Mouse (Mus musculus): Measurements from ENCODE around the gene Dars.

Gene Dars

DNA sequence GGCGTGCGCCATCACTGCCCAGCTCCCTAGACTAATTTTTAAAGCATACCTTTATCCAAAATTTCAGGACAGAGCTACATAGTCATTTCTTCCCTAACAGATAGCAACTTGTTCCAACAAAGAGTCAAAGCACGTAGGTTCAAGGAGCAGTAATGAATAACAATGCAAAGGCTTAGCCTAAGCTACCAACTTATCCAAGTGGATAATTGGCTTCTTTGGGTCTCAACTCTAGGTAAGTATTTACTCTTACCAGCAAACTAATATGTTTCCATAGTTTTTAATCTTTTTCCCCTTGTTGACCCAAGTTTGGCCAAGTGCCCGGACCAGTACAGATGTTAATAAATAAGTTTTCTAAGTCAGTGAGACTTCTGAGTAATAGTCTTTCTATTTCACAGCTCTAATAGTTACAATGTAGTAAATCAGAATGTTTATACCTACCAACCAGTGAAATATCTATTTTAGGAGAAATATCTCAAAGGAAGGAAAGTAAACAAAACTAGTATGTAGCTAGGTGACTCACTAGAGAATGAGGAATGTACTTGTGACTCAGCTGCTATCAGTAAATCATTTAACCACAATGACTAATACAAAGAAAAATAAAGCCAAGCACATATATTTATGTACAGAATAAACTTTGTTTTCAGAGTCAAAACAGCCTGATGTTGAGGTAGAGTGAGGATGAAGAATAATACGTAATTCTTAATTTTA is 18.3 kb downstream of the Dars start:
- no peak for DNase-seq (ENCODE audit: low read depth, low spot score)
- H3K36me3 ChIP-seq (ENCODE audit: control insufficient read depth, insufficient read depth, low read length, poor library complexity, severe bottlenecking) = peaks cover 3% of the 10 kb centered on the region; the same call in 1 of the 2 replicates
- H3K27me3 ChIP-seq (ENCODE audit: control insufficient read depth, insufficient read depth, low read length, poor library complexity, severe bottlenecking) = no peaks in the 10 kb centered on the region

DNA sequence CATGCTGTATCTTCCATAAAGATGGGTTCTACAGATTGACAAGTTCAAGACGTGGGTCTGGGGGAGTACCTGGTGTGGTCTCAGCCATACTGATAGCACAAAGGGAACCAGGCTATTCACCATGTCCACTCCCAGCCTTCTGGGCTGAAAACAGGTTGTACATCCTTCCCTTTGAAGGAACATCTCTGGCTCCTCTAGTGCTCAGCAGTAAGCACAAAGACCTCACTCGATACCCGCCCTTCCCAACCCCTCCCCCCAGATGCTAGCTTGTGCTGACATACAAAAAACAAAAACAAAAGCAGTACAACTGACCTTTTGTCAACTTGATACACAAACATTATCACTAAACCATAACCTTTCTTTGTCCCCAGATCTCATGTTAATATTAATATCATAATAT is 22.5 kb downstream of the Dars start:
- DNase-seq (ENCODE audit: low read depth, low spot score) = no peak
- Histone ChIP-seq H3K27me3 (ENCODE audit: control insufficient read depth, insufficient read depth, low read length, poor library complexity, severe bottlenecking) (no peaks in the 10 kb centered on the region), H3K36me3 (ENCODE audit: control insufficient read depth, insufficient read depth, low read length, poor library complexity, severe bottlenecking) (0 out of 2 replicates have a peak, but pooled peaks cover 3% of the 10 kb centered on the region)

DNA sequence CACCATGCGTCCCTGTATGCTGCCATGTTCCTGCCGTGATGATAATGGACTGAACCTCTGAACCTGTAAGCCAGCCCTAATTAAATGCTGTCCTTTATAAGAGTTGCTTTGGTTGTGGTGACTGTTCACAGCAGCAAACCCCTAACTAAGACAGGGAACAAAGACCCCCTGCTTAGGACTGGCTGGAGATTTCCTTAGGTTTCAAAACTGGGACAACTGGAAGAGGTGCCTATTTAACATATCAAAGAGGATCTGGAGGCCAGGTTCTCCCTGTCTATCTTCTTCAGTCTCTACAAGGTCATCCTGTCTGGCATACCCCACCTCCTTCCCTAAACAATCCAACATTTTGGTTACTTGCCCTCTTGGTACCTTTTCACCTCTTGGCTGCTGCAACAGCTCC is 24.8 kb downstream of the Dars start:
- Histone ChIP-seq H3K36me3 (ENCODE audit: control insufficient read depth, insufficient read depth, low read length, poor library complexity, severe bottlenecking) (0 out of 2 replicates have a peak, but pooled peaks cover 6% of the 10 kb centered on the region), H3K27me3 (ENCODE audit: control insufficient read depth, insufficient read depth, low read length, poor library complexity, severe bottlenecking) (no peaks in the 10 kb centered on the region)
- no peak for DNase-seq (ENCODE audit: low read depth, low spot score)

DNA sequence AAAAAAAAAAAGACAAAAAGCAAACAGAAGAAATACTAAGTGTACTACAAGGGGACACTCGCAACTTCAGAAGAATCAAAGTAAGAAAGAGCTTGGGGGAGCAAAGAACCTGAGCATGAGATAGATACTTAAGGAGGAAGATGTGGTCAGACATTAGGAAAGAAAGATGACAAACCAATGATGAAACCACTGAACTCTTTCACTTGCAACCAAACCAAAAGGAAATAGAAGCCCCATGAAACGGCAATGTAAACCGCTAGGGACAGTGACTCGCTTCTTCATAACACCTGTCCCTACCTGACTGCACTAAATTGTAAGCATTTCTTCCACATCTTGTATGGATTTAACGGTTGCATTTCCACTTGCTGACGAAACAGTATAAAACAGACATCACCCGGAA is 30.7 kb downstream of the Dars start:
- Histone ChIP-seq H3K27me3 (ENCODE audit: control insufficient read depth, insufficient read depth, low read length, poor library complexity, severe bottlenecking) (no peaks in the 10 kb centered on the region), H3K36me3 (ENCODE audit: control insufficient read depth, insufficient read depth, low read length, poor library complexity, severe bottlenecking) (peaks cover 7% of the 10 kb centered on the region; the same call in 1 of the 2 replicates)
- no peak for DNase-seq (ENCODE audit: low read depth, low spot score)

DNA sequence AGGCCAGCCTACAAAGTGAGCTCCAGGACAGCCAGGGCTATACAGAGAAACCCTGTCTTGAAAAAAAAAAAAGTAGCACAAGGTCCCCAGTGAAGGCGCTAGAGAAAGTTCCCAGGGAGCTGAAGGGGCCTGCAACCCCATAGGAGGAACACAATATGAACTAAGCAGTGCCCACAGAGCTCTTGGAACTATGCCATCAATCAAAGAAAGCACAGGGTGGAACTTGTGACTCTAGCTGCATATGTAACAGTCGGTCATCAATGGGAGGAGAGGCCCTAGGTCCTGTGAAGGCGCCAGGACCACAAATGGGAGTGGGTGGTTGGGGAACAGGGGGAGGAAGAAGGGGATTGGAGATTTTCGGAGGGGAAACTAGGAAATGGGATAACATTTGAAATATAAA is 40.3 kb downstream of the Dars start:
- Histone ChIP-seq H3K27me3 (ENCODE audit: control insufficient read depth, insufficient read depth, low read length, poor library complexity, severe bottlenecking) (no peaks in the 10 kb centered on the region), H3K36me3 (ENCODE audit: control insufficient read depth, insufficient read depth, low read length, poor library complexity, severe bottlenecking) (peaks cover 3% of the 10 kb centered on the region; the same call in 1 of the 2 replicates)
- no peak for DNase-seq (ENCODE audit: low read depth, low spot score)

DNA sequence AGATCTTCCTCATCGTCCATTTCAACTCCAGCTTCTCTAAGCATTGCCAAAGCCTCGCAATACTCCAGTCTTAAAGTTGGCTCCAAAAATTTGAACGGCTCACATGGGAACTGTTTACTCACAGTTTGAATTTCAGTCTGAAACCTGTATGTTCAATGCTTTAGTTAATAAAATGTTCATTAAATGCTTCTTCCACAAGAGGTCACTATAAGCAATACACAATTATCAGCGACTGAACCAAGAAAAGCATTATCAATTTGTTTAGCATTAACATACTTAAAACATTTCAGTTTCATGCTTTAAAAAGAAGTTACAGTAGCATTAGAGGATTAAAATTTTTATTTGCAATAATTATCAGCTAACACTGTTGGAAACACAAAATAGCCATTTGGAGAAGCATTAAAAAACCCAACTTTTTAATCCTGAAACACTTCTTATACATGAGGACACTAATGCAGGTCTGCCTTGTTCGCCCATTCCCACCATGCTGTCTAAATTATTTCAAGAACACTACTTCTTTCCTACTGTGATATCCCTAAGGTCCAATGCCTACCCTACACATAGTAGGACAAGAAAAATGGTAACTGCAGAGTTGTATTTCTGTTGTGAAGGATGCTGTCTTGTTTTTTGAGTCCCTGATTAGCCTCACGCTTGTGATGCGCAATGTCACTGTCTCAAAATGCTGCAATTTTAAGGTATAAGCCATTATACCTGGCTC is 44.9 kb downstream of the Dars start:
- Histone ChIP-seq H3K36me3 (ENCODE audit: control insufficient read depth, insufficient read depth, low read length, poor library complexity, severe bottlenecking) (no peaks in the 10 kb centered on the region), H3K27me3 (ENCODE audit: control insufficient read depth, insufficient read depth, low read length, poor library complexity, severe bottlenecking) (no peaks in the 10 kb centered on the region)
- peak; percentile 55 for DNase-seq (ENCODE audit: low read depth, low spot score)

DNA sequence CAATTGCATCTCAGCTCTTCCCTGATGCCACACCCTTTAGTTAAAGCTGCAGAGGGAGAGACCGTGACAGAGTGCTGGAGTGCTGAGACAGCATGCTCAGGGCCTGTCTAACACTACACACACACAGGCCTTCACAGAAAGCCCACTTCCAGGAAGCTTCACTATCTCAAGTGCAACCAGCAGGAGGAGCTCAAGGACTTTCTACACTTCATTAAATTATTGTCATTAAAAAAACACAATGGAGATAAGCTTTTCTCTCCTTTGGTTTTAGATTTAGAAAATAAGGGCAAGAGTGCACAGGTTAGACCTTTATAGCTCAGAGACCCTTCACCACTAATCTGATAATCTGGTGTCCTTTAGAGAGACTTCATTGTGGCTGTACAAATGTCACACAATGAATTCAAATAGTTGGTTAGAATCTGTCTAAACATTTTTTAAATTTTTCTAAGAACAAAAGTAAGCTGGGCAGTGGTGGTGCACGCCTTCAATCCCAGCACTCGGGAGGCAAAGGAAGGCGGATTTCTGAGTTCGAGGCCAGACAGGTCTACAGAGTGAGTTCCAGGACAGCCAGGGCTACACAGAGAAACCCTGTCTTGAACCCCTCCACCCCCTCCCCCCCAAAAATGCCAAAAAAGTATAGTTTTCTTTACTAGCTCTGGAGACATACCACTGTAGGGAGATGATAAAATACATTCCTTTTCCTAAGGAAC is 48.3 kb downstream of the Dars start:
- H3K36me3 ChIP-seq (ENCODE audit: control insufficient read depth, insufficient read depth, low read length, poor library complexity, severe bottlenecking) = no peaks in the 10 kb centered on the region; the same call in 1 of the 2 replicates
- DNase-seq (ENCODE audit: low read depth, low spot score) = peak; percentile 78
- H3K27me3 ChIP-seq (ENCODE audit: control insufficient read depth, insufficient read depth, low read length, poor library complexity, severe bottlenecking) = no peaks in the 10 kb centered on the region

DNA sequence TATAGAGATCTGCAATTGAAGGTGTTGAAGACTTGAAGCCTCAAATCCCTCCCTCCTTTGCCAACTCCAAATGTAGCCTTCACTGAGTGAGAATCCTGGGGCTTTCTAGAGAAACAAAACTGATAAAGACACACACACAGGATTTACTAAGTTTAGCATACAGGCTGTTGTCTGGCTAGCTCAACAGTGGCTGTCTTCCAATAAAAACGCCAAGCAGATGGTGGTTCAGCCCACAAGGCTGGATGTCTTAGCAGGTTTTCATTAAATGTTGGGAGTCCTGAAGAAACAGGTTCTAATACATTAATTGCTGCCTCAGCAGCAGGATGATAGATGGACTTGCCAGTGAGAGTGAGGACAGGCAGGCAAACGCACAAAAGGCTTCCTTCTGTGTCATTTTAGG is 56.6 kb downstream of the Dars start:
- no peaks in the 10 kb centered on the region for H3K27me3 ChIP-seq (ENCODE audit: control insufficient read depth, insufficient read depth, low read length, poor library complexity, severe bottlenecking)
- H3K36me3 ChIP-seq (ENCODE audit: control insufficient read depth, insufficient read depth, low read length, poor library complexity, severe bottlenecking) = no peaks in the 10 kb centered on the region; the same call in none of the 2 replicates
- no peak for DNase-seq (ENCODE audit: low read depth, low spot score)

DNA sequence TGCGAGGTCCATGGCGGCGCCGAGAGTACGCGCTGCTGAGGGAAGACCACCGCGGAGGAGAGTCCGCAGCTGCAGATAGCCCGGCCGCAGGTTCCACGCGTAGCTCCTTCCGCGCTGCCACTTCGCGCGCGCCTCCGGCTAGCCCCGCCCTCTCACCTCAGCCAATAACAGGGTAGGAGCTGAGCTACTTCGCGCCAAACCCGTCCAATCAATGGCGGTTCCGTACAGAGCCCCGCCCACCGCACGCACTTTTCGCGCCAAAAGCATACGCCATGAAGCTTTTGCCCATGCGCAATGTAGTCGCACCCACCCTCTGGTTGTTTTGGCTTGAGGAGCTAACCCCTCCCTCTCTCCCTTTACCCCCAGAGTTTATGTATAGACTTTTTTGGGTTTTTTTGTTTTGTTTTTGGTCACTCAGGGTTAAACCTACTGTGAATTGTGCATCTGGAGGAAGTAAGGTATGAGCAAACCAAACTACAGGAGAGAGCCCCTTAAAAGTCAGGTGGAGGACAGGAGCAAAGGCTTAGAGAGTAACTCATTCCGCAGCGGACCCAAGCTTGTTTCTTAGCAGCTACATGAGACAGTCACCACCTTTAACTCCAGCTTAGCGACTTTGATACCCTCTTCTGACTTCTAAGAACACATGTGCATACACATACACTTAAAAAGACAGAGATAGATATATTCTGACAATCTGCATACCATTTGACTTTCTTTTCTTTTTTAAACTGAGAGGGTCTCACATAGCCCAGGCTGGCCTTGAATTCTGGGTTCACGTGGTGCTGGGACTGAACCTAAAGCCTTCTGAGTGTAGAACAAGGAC is 57.4 kb downstream of the Dars start, which contains the start of gene Mcm6:
TSS of gene Mcm6 (minus strand) at position 111 of the 823 bp plus-strand sequence.
- peak; percentile 96 for DNase-seq (ENCODE audit: low read depth, low spot score)
- H3K36me3 ChIP-seq (ENCODE audit: control insufficient read depth, insufficient read depth, low read length, poor library complexity, severe bottlenecking) = peaks cover under 1% of the 10 kb centered on the region
- H3K27me3 ChIP-seq (ENCODE audit: control insufficient read depth, insufficient read depth, low read length, poor library complexity, severe bottlenecking) = no peaks in the 10 kb centered on the region

DNA sequence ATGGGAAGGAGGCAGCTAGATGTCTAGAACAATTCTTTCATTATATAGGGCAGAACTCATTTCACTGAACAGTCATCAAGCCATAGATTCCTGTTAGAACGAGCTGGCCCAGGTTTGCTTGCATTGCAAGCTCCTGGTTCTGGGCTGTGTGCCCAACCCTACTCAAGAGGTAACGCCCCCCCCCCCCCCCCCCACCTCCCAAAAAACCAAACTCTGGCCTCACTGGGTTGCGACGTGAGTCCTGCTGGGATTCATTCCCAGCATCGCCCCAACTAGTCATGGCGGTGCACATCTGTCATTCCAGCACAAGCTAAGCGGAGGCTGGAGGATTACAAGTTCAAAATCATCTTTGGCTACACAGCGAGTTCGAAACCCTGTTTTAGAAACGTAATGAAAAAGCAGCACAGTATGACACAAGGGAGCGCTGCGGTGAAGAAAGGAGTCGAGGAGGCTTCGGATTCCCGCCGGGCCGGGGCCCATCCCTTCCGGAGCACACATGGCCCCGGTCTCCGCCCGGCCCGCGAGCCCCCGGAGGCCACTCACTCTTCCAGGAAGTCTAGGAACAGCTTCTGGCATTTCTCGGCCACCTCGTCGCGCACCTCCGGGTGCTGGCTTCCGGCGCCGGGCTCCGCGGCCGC is 58.1 kb downstream of the Dars start:
- Histone ChIP-seq H3K36me3 (ENCODE audit: control insufficient read depth, insufficient read depth, low read length, poor library complexity, severe bottlenecking) (peaks cover 2% of the 10 kb centered on the region), H3K27me3 (ENCODE audit: control insufficient read depth, insufficient read depth, low read length, poor library complexity, severe bottlenecking) (no peaks in the 10 kb centered on the region)
- no peak for DNase-seq (ENCODE audit: low read depth, low spot score)

DNA sequence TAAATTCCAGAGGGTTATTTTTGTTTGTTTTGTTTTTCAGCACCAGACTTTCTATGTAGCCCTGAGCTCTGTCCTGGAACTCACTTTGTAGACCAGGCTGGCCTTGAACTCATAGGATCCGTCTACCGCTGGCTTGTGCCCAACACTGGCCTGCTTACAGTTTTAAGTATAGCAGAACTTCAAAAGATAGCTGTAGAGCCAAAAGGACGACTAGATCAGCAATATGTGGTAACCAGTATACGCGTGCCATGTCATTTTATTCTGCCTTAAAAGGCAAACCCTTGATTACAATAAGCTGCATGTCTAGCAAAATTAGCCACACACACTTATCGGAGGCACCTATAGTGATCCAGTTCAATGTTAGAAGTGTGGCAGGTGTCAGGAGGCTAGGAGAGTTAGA is 58.9 kb downstream of the Dars start:
- DNase-seq (ENCODE audit: low read depth, low spot score) = no peak
- no peaks in the 10 kb centered on the region for H3K27me3 ChIP-seq (ENCODE audit: control insufficient read depth, insufficient read depth, low read length, poor library complexity, severe bottlenecking)
- H3K36me3 ChIP-seq (ENCODE audit: control insufficient read depth, insufficient read depth, low read length, poor library complexity, severe bottlenecking) = peaks cover 2% of the 10 kb centered on the region

DNA sequence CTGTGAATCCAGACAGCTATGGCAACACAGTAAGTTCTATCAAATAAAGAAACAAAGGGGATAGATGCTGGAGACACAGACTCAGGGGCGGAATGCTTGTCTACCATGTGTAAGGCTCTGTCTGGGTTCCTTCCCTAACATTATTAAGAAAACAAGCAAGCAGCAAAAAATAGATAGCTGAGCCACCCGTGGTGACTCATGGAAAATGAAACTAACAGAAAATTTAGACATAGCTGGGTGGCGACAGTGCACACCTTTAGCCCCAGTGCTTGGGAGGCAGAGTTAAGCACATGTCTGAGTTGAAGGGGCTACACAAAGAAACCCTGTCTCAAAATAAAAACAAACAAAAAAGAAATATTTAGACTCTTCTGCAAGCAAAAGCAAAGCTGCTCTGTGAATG is 59.7 kb downstream of the Dars start:
- Histone ChIP-seq H3K27me3 (ENCODE audit: control insufficient read depth, insufficient read depth, low read length, poor library complexity, severe bottlenecking) (no peaks in the 10 kb centered on the region), H3K36me3 (ENCODE audit: control insufficient read depth, insufficient read depth, low read length, poor library complexity, severe bottlenecking) (peaks cover 2% of the 10 kb centered on the region)
- DNase-seq (ENCODE audit: low read depth, low spot score) = peak; percentile 49

DNA sequence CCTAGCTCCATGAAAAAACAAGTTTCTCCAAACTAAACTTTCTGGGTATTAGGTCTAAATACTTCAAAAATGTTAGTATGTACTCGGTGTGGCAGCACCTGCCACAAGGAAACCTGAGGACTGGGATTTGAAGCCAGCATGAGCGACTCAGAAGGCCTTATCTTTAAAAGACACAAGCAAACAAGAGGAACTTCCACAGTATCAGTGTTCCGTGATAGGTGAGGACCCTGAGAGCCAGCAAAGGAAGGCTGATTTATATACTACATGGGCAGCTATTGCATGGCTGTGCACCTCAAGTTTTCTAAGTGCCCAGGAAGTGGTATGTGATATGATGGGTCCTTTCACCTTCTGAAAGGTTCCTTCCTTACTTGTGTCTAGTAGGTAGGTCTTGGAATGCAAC is 64.1 kb downstream of the Dars start:
- no peak for DNase-seq (ENCODE audit: low read depth, low spot score)
- Histone ChIP-seq H3K36me3 (ENCODE audit: control insufficient read depth, insufficient read depth, low read length, poor library complexity, severe bottlenecking) (peaks cover 8% of the 10 kb centered on the region), H3K27me3 (ENCODE audit: control insufficient read depth, insufficient read depth, low read length, poor library complexity, severe bottlenecking) (no peaks in the 10 kb centered on the region)

DNA sequence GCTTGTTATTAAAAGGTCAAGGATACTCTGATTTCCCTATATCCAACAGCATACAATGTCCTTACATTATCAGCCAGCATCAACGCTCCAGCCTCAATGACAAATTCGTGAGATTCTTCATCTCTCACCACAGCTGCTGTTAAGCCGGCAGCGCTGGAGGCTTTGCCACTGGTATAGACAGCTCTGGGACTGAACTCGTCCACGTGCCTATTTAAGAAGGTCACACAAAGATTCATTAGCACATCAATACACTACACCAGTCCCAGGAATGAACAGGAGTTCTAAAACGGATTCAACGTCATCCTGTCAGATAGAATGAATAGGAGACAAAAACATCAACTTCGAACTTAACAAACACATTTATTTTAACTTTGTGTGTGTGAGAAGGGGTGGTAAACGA is 72.9 kb downstream of the Dars start:
- H3K36me3 ChIP-seq (ENCODE audit: control insufficient read depth, insufficient read depth, low read length, poor library complexity, severe bottlenecking) = peaks cover 25% of the 10 kb centered on the region
- DNase-seq (ENCODE audit: low read depth, low spot score) = no peak
- no peaks in the 10 kb centered on the region for H3K27me3 ChIP-seq (ENCODE audit: control insufficient read depth, insufficient read depth, low read length, poor library complexity, severe bottlenecking)

All from splenic B cell, adult 2 months (primary cell).